Mouse (Mus musculus): ENCODE data around the gene Trim47. TPM values are rescaled to one million over a fixed set of nuclear protein-coding genes. Genes with fewer than 3 reads are reported as not detected.

Trim47 gene
- total RNA-seq (2021) = 10 to 100 TPM; 43.3 to 49.7 TPM

- intact Hi-C loops (cut with DNase I) = no loop called here
- peak; percentile 88 to 91 for DNase-seq
Measured at GRCm38 (mm10) chr11:116127156-116127980, at the start of gene Trim47. Gene Trim47, minus strand, starts transcription at chr11:116127210.

GRCm38 (mm10) chr11:116176010-116176409 lies 49.0 kb upstream of the Trim47 start:
- intact Hi-C loops (cut with DNase I) = no loop called here
- no peak for DNase-seq

- no peak for DNase-seq
- intact Hi-C loops (cut with DNase I) = no loop called here
Measured at GRCm38 (mm10) chr11:116174775-116175448, 47.9 kb upstream of the Trim47 start.

- no peak for DNase-seq
- intact Hi-C loops (cut with DNase I) = no loop called here
Measured at GRCm38 (mm10) chr11:116171959-116172358, 44.9 kb upstream of the Trim47 start.

- DNase-seq = no peak
Measured at GRCm38 (mm10) chr11:116170003-116170800, 43.2 kb upstream of the Trim47 start.

GRCm38 (mm10) chr11:116169214-116169613 lies 42.2 kb upstream of the Trim47 start:
- no peak for DNase-seq
- intact Hi-C loops (cut with DNase I) = no loop called here

More at GRCm38 (mm10) chr11:116170003-116170800, 43.2 kb upstream of the Trim47 start:
- intact Hi-C loops (cut with DNase I) = no loop called here

GRCm38 (mm10) chr11:116167884-116168439 lies 41.0 kb upstream of the Trim47 start, which contains the start of gene Fbf1:
Gene Fbf1, minus strand, starts transcription at chr11:116168166.
- DNase-seq = peak; percentile 97
- intact Hi-C loops (cut with DNase I) = loop anchor here (2.0 kb wide), 1 partner anchor 29 kb away; the partner anchor contains the start of gene Mrpl38

- intact Hi-C loops (cut with DNase I) = loop anchor here (2.0 kb wide), 1 partner anchor 28 kb away; the partner anchor contains the start of gene Mrpl38
- peak in 1 of 2 experiments; percentile 31 for DNase-seq
Measured at GRCm38 (mm10) chr11:116167232-116167631, 40.2 kb upstream of the Trim47 start.

GRCm38 (mm10) chr11:116163002-116163401 lies 36.0 kb upstream of the Trim47 start:
- no peak for DNase-seq
- intact Hi-C loops (cut with DNase I) = no loop called here

GRCm38 (mm10) chr11:116162146-116162545 lies 35.1 kb upstream of the Trim47 start:
- intact Hi-C loops (cut with DNase I) = no loop called here
- DNase-seq = no peak

- intact Hi-C loops (cut with DNase I) = no loop called here
- DNase-seq = no peak
Measured at GRCm38 (mm10) chr11:116161312-116161711, 34.3 kb upstream of the Trim47 start.

- DNase-seq = no peak
- intact Hi-C loops (cut with DNase I) = no loop called here
Measured at GRCm38 (mm10) chr11:116150960-116151359, 23.9 kb upstream of the Trim47 start.

GRCm38 (mm10) chr11:116149341-116149740 lies 22.3 kb upstream of the Trim47 start:
- intact Hi-C loops (cut with DNase I) = no loop called here
- no peak for DNase-seq

GRCm38 (mm10) chr11:116148761-116149221 lies 21.8 kb upstream of the Trim47 start:
- DNase-seq = no peak
- intact Hi-C loops (cut with DNase I) = no loop called here

- peak in 1 of 2 experiments; percentile 22 for DNase-seq
- intact Hi-C loops (cut with DNase I) = no loop called here
Measured at GRCm38 (mm10) chr11:116146294-116146985, 19.4 kb upstream of the Trim47 start.

GRCm38 (mm10) chr11:116145481-116146293 lies 18.7 kb upstream of the Trim47 start:
- intact Hi-C loops (cut with DNase I) = no loop called here
- DNase-seq = no peak

GRCm38 (mm10) chr11:116143468-116143867 lies 16.5 kb upstream of the Trim47 start:
- intact Hi-C loops (cut with DNase I) = no loop called here
- no peak for DNase-seq

GRCm38 (mm10) chr11:116142211-116142991 lies 15.4 kb upstream of the Trim47 start:
- intact Hi-C loops (cut with DNase I) = no loop called here
- no peak for DNase-seq
